Mouse (Mus musculus): ENCODE measurements around the gene Spock1. TPM values are rescaled to one million over a fixed set of nuclear protein-coding genes. Genes with fewer than 3 reads are reported as not detected.
A peak's percentile ranks its signal among the peaks of the same experiment; 100 is the strongest.

Spock1 gene
- polyA plus RNA-seq, 1 experiment from 2014 or later: 11.0 TPM

DNA sequence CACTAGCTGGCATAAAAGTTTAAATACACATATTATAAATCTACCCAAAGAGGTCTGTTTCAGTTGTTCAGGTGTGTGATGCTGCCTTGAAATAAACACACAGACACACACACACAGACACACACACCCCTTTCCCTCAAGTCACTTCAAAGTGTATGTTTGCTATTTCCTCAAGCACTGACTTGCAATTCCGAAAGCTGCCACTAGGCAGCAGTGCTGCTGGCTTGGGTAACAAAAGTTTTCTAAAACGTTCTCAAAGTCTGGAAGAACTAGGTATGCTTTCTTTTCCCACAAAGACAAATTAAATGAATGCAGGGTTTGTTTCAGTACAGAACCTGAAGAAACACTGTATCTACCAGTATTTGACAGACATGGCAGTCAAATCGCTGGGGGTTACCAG is 141.4 kb downstream of the Spock1 start:
- Histone ChIP-seq H3K27me3 (no peaks in the 10 kb centered on the region), H3K9ac (no peak overlapping the region), H3K4me1 (no peaks in the 10 kb centered on the region), H3K9me3 (0 out of 2 replicates have a peak, but pooled peaks cover 7% of the 10 kb centered on the region), H3K4me3 (no peak overlapping the region), H3K4me2 (replicated peaks) (no peak overlapping the region), H3K36me3 (no peaks in the 10 kb centered on the region), H3K27ac (no peak overlapping the region)
- 53% methylated on average over 3 of the region's 3 CpGs for WGBS
- ATAC-seq (ENCODE audit: insufficient number of reproducible peaks, insufficient read depth, low FRiP score, low TSS enrichment): no peak

DNA sequence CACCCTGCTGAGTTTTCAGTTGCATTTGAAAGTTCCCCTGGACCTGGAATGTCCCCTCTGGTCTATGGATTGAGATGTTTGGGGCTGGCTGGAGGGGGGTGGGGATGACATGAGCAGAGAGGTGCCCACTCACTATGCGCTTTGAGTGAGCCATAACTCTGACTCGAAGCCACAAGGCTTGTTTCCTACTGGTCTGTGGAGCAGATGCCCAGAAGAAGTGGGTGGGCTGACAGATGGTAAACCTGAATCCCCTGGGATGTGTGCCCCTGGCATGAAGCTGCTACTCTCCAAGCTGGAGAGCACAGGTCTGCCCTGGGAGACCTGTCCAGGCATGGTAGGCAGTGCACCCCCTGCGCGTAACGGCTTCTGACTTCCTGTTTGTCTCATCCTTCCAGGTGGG is 147.0 kb downstream of the Spock1 start:
- no peaks in the 10 kb centered on the region for H3K36me3 ChIP-seq
- WGBS: 84% methylated on average over 5 of the region's 5 CpGs
- no peak for ATAC-seq (ENCODE audit: insufficient number of reproducible peaks, insufficient read depth, low FRiP score, low TSS enrichment)

DNA sequence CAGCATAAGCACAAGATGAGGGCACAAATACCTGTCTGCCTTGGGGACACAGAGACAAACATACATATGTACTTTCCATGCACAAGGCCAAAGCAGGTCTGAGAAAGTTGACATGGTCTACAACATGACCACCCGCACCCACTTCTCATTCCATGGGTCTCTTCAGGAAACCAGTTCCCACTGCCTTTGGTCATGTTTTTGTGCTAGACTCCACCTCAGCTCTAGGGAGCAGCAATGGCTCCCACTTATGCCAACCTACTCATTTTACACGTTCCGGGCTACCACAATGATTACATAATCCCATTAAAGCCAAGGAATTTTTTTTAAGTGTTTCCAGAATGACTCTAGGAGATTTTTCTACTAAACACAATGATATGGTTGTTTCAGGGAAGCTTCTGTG is 147.5 kb downstream of the Spock1 start:
- ATAC-seq (ENCODE audit: insufficient number of reproducible peaks, insufficient read depth, low FRiP score, low TSS enrichment): no peak
- no peak overlapping the region for H3K4me2 ChIP-seq (replicated peaks)
- no peak overlapping the region for H3K9ac ChIP-seq
- no peaks in the 10 kb centered on the region for H3K36me3 ChIP-seq
- no peaks in the 10 kb centered on the region for H3K4me1 ChIP-seq
- no peaks in the 10 kb centered on the region for H3K9me3 ChIP-seq
- whole genome bisulfite sequencing: 71% methylated on average over 3 of the region's 3 CpGs
- no peaks in the 10 kb centered on the region for H3K27me3 ChIP-seq
- no peak overlapping the region for H3K27ac ChIP-seq
- H3K4me3 ChIP-seq: no peak overlapping the region

More for the DNA sequence above, 147.0 kb downstream of the Spock1 start:
- Histone ChIP-seq H3K4me3 (no peak overlapping the region), H3K27me3 (no peaks in the 10 kb centered on the region), H3K9me3 (no peaks in the 10 kb centered on the region), H3K27ac (no peak overlapping the region), H3K4me2 (replicated peaks) (no peak overlapping the region), H3K4me1 (no peaks in the 10 kb centered on the region), H3K9ac (no peak overlapping the region)

DNA sequence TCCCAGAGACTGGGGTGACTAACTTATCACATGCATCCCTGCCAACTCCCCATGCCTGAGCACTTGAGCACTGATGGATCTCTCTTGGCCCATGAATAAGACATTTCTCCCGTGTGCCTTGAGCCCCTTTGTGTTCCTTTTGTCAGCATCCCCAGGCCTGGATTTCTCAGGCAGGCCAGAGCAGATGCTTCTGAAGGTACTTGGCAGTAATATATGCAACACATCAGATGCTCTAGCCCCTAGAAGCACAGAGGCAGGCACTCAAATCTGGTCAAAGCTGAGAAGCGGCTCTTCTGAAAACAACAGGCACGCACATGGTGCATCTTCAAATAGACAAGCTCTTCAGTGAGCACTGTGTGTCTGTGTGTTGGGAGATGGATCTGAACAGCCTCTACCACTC is 151.8 kb downstream of the Spock1 start:
- Histone ChIP-seq H3K36me3 (no peaks in the 10 kb centered on the region), H3K9me3 (no peaks in the 10 kb centered on the region), H3K4me3 (no peak overlapping the region), H3K27me3 (no peaks in the 10 kb centered on the region), H3K9ac (no peak overlapping the region), H3K4me1 (no peaks in the 10 kb centered on the region), H3K27ac (no peak overlapping the region), H3K4me2 (replicated peaks) (no peak overlapping the region)
- 87% methylated on average over 3 of the region's 3 CpGs for WGBS
- no peak for ATAC-seq (ENCODE audit: insufficient number of reproducible peaks, insufficient read depth, low FRiP score, low TSS enrichment)

DNA sequence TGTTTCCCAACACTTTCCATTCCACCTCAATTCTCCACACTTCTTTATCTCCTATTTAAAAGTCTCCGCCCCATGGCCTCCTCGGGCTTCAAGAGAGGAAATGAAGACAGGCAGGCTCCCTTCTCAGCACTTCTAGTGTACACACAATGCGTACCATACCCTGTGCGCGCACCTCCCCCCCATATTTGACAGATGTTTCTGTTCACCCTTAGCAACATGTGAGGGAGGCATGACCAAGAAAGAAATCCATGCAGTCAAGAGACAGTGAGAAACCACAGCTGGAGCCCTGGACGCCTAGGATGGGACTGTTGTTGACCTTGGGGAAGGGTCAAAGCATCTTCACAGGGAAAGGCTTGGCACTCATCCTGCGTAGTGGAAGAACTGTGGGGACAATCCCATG is 157.3 kb downstream of the Spock1 start:
- Histone ChIP-seq H3K27ac (no peak overlapping the region), H3K4me1 (no peaks in the 10 kb centered on the region), H3K4me2 (replicated peaks) (no peak overlapping the region), H3K9me3 (peaks cover 5% of the 10 kb centered on the region; the same call in 1 of the 2 replicates), H3K9ac (no peak overlapping the region), H3K27me3 (no peaks in the 10 kb centered on the region), H3K36me3 (no peaks in the 10 kb centered on the region), H3K4me3 (no peak overlapping the region)
- no peak for ATAC-seq (ENCODE audit: insufficient number of reproducible peaks, insufficient read depth, low FRiP score, low TSS enrichment)
- 62% methylated on average over 7 of the region's 7 CpGs for WGBS

DNA sequence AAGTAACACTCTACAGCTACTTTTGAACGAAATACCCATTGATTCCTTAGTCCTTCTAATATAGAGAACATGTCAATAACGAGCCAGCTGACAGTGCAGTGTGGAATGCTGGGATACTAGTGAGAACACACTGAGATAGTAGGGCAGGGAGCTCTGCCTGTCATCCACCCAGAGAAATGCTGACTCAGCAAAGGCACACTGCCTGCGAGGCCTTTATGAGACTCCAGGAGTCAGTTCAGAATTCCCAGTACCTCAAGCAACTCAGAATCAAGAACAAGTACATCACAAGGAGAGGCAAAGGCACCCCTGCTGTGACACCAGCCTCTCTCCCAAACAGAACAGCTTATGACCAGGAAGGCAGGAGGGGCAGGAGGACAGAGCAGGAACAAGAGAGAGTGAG is 163.5 kb downstream of the Spock1 start:
- no peak overlapping the region for H3K9ac ChIP-seq
- ATAC-seq (ENCODE audit: insufficient number of reproducible peaks, insufficient read depth, low FRiP score, low TSS enrichment): no peak
- H3K9me3 ChIP-seq: peaks cover 5% of the 10 kb centered on the region; the same call in 1 of the 2 replicates
- H3K27me3 ChIP-seq: no peaks in the 10 kb centered on the region
- 80% methylated on average over 3 of the region's 3 CpGs for WGBS
- H3K36me3 ChIP-seq: no peaks in the 10 kb centered on the region
- no peak overlapping the region for H3K4me2 ChIP-seq (replicated peaks)
- H3K27ac ChIP-seq: no peak overlapping the region
- H3K4me3 ChIP-seq: no peak overlapping the region
- H3K4me1 ChIP-seq: peaks cover 28% of the 10 kb centered on the region

DNA sequence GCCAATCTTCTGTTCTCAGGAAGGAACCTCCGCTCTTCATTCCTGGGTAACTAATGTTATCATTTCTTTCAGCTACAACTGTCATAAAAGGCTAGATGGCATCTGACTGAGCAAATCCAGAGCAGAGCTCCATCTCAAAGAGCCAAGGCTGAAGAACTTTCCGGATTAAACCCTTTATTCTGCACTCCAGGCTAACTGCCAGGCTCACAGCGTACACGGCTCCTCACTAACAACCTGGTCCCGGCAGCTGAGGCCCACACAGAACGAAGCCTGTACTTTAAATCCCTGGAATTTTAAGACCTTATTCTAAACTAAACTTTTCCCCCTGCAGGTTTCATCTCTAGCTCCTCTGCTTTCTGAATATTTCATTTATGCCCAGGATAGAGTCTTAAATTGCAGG is 166.9 kb downstream of the Spock1 start:
- no peak for ATAC-seq (ENCODE audit: insufficient number of reproducible peaks, insufficient read depth, low FRiP score, low TSS enrichment)
- no peaks in the 10 kb centered on the region for H3K27me3 ChIP-seq
- no peak overlapping the region for H3K4me3 ChIP-seq
- H3K4me1 ChIP-seq: peaks cover 41% of the 10 kb centered on the region
- H3K36me3 ChIP-seq: no peaks in the 10 kb centered on the region
- 0 out of 2 replicates have a peak overlapping the region, but pooled peaks have one; percentile 46 for H3K27ac ChIP-seq
- WGBS: 66% methylated on average over 6 of the region's 6 CpGs
- no peak overlapping the region for H3K9ac ChIP-seq
- H3K4me2 ChIP-seq (replicated peaks): no peak overlapping the region
- no peaks in the 10 kb centered on the region for H3K9me3 ChIP-seq

DNA sequence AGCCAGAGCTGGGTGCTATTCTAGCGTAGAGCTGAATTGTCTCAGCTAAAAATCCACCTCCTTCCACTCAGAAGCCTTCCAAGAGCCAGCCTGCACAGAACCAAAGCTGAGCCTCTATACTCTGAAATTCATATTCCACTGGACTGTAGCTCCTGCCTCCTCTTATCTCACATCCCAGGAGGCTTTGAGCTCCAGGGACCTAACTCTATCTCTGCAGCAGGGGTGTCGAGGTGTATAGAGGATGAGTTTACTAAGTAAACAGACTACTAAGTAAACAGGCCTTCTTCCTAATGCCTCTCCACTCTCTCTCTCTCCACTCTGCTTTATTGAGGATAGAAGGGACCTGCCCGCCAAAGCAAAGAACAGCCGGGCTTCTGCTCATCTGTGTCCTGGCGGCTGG is 167.7 kb downstream of the Spock1 start:
- no peaks in the 10 kb centered on the region for H3K36me3 ChIP-seq
- peaks cover 45% of the 10 kb centered on the region for H3K4me1 ChIP-seq
- no peak for ATAC-seq (ENCODE audit: insufficient number of reproducible peaks, insufficient read depth, low FRiP score, low TSS enrichment)
- H3K9me3 ChIP-seq: no peaks in the 10 kb centered on the region
- 45% methylated on average over 5 of the region's 5 CpGs for WGBS
- H3K4me2 ChIP-seq (replicated peaks): no peak overlapping the region
- no peak overlapping the region for H3K4me3 ChIP-seq
- no peaks in the 10 kb centered on the region for H3K27me3 ChIP-seq
- no peak overlapping the region for H3K27ac ChIP-seq
- H3K9ac ChIP-seq: no peak overlapping the region

DNA sequence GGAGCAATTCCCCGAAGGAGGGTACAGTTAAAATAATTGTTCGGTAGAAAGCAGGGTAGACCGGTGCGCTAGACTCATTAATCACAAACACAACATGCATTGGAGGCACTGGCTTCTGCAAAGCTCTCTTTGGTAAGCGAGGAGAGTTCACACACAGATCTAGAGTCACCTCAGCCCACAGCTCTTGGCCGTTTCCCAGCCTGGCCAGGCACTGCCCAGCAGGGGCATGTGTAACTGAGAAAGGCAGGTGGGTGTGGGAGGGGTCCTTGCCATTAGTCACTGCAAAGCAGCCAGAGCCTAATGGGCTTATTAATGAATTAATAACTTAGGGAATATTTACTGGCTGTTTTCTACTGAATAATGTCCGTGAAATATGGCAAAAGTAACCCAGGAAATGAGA is 172.1 kb downstream of the Spock1 start:
- Histone ChIP-seq H3K9me3 (no peaks in the 10 kb centered on the region), H3K36me3 (no peaks in the 10 kb centered on the region), H3K4me3 (no peak overlapping the region), H3K4me1 (peaks cover 27% of the 10 kb centered on the region), H3K9ac (no peak overlapping the region), H3K27ac (no peak overlapping the region), H3K27me3 (no peaks in the 10 kb centered on the region), H3K4me2 (replicated peaks) (no peak overlapping the region)
- no peak for ATAC-seq (ENCODE audit: insufficient number of reproducible peaks, insufficient read depth, low FRiP score, low TSS enrichment)
- 69% methylated on average over 7 of the region's 7 CpGs for WGBS

DNA sequence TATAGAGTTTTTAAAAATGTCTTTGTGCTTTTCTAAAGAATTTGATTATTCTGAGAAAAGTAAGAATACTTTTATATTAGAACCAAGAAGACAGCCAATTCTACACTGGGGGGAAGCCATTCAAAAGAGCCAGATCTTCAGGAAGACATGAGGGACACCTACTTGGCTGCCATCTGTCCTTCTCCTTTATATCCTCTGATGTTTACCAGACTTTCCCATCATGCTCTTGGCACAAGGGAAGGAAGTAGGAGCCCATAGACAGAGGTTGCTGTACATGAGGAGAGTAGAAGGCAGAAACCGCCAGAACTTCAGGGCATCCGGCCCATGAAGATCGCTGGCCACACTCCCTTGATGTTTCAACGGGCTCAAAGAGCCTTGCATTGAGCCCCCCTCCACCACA is 173.6 kb downstream of the Spock1 start:
- 85% methylated on average over 4 of the region's 4 CpGs for WGBS

DNA sequence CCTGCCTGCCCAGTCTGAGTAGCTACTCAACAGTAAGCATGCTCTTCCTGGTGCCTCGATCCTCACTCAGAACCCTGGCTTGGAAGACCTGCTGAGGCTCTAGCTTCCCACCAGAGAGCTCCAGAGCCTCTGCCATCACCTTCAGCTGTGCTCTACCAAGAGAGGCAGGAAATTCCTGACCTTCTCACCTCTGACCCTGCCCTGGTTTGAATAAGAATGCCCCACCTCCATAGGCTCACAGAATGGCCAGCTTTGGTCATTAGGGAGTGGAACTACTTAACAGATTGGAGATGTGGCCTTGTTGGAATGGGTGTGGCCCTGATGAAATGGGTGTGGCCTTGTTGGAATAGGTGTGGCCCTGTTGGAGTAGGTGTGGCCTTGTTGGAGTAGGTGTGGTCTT is 174.6 kb downstream of the Spock1 start:
- no peaks in the 10 kb centered on the region for H3K27me3 ChIP-seq
- no peak overlapping the region for H3K27ac ChIP-seq
- WGBS: 57% methylated on average over 1 of the region's 1 CpGs
- H3K4me2 ChIP-seq (replicated peaks): no peak overlapping the region
- no peaks in the 10 kb centered on the region for H3K36me3 ChIP-seq
- ATAC-seq (ENCODE audit: insufficient number of reproducible peaks, insufficient read depth, low FRiP score, low TSS enrichment): no peak
- no peak overlapping the region for H3K4me3 ChIP-seq
- no peak overlapping the region for H3K9ac ChIP-seq
- peaks cover 16% of the 10 kb centered on the region for H3K4me1 ChIP-seq
- H3K9me3 ChIP-seq: no peaks in the 10 kb centered on the region

More for the DNA sequence above, 173.6 kb downstream of the Spock1 start:
- Histone ChIP-seq H3K9ac (no peak overlapping the region), H3K36me3 (no peaks in the 10 kb centered on the region), H3K4me1 (peaks cover 16% of the 10 kb centered on the region), H3K27ac (no peak overlapping the region), H3K9me3 (no peaks in the 10 kb centered on the region), H3K4me2 (replicated peaks) (no peak overlapping the region), H3K27me3 (no peaks in the 10 kb centered on the region), H3K4me3 (no peak overlapping the region)
- ATAC-seq (ENCODE audit: insufficient number of reproducible peaks, insufficient read depth, low FRiP score, low TSS enrichment): no peak

DNA sequence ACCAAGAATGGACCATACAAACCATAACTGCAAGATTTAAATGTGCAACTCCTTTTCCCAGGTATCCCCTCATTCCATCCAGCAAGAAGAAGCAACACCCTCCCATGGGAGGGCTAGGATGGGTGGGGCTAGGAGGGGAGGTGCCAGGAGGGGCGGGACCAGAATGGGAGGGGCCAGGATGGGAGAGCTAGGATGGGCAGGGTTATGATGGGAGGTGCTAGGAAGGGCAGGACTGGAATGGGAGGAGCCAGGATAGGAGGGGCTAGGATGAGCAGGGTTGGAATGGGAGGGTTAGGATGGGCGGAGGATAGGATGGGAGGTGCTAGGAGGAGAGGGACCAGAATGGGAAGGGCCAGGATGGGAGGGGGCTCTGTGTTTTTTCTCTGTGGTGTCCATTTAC is 175.9 kb downstream of the Spock1 start:
- H3K4me1 ChIP-seq: peaks cover 9% of the 10 kb centered on the region
- H3K4me2 ChIP-seq (replicated peaks): no peak overlapping the region
- 66% methylated on average over 2 of the region's 2 CpGs for WGBS
- ATAC-seq (ENCODE audit: insufficient number of reproducible peaks, insufficient read depth, low FRiP score, low TSS enrichment): no peak
- no peak overlapping the region for H3K27ac ChIP-seq
- no peak overlapping the region for H3K4me3 ChIP-seq
- no peaks in the 10 kb centered on the region for H3K27me3 ChIP-seq
- no peak overlapping the region for H3K9ac ChIP-seq
- H3K9me3 ChIP-seq: no peaks in the 10 kb centered on the region
- no peaks in the 10 kb centered on the region for H3K36me3 ChIP-seq

DNA sequence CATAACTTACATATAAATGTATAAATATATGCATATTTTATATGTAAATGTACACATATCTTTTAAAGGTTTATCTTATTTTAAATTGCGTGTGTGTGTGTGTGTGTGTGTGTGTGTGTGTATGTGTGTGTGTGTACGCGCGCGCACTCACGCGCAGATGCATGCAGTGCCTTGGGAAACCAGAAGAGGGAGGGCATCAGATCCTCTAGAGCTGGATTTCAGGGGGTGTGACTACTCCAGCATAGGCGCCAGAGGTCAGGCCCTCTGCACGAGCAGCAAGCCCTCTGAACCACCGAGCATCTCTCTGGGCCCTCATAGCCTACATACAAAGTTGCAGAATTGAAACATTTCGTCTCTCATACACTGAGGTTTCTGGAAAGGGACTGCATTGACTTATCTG is 180.4 kb downstream of the Spock1 start:
- Histone ChIP-seq H3K4me2 (replicated peaks) (no peak overlapping the region), H3K9me3 (no peaks in the 10 kb centered on the region), H3K4me1 (no peaks in the 10 kb centered on the region), H3K4me3 (no peak overlapping the region), H3K27me3 (no peaks in the 10 kb centered on the region), H3K36me3 (no peaks in the 10 kb centered on the region), H3K27ac (no peak overlapping the region), H3K9ac (no peak overlapping the region)
- WGBS: 93% methylated on average over 11 of the region's 11 CpGs
- ATAC-seq (ENCODE audit: insufficient number of reproducible peaks, insufficient read depth, low FRiP score, low TSS enrichment): no peak

Measured in embryonic facial prominence, embryonic 12.5 days (tissue).